Mouse (Mus musculus): ENCODE measurements at regions not wholly inside any gene's neighbourhood (a gene's known extent, or its start where the extent isn't known, plus 50 kb on each side); places are given as distances from the start of the nearest gene placed in this dataset.

DNA sequence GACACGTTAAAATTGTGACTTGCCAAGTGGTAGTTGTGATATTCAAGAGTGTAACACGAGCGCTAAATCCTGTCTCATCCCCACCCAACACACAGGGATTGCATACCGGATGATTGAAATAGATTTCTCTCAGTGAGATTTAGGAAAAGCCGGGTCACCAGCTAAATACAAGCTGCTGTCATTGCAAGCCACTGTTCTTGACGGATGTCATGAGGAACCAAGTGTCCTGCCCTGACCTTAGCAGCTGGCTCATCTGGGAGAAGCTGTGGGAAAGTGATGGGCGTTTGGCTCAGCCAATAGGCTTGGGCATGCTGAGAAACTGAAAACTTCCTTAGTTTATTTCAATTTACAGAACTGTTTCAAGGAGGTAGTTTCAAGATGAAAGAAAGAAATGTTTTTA lies 164.4 kb upstream of the Jmjd1c start:
- DNase-seq (ENCODE audit: low read depth, low spot score): no peak

DNA sequence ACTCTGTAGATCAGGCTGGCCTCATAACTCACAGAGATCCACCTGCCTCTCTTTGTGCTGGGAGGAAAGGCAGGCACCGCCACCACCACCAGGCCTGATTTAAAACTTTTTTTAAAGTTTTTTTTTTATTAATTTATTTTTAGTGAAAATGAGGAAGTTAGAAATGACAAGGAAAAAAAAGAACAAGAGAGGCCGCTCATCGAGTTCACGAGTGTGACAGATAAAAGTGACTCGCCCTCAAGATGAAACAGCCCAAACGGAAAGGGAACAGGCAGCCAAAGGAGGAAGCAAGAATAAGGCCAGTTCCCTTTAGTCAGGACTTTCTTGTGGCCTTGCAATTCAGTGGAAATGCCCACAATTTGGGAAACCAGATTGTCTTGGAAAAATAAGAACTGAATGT lies 163.4 kb upstream of the Jmjd1c start:
- no peak for DNase-seq (ENCODE audit: low read depth, low spot score)

DNA sequence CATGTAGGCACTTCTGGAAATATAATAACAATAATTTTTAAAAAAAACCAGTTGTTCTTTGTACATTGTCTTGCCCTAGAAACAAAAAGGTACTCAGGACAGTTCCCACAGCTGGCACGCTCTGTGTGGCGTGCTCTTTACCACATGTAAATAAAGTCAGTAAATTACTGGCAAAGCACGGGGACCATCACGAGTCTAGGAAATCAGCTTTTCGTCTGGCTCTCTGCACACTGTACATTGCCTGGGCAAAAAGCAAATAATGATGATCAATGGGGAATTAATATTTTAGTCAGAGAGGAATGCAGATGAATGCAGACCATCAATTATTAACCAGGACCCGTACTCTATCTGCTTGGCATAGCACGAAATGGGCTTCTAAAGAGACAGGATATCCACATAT lies 162.2 kb upstream of the Jmjd1c start:
- no peak for DNase-seq (ENCODE audit: low read depth, low spot score)

DNA sequence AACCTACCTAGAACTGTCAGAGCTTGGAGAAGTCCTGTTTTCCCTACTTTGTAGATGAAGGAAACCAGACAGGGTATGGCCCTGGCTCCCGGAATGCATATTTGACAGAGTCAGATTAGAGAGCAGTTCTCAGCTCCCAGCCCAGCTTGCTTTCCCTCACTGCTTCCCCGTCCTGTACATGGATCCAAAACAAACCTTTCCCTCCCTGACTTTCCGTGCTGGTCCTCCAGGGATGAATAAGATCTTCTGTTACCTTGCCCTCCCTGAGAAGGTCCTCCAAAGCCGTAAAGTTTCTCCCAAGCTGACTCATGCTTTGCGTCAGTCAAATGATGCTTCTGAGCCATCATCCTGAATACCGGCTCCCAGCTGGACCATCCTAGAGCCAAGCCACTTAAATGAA lies 160.2 kb upstream of the Jmjd1c start:
- no peak for DNase-seq (ENCODE audit: low read depth, low spot score)

DNA sequence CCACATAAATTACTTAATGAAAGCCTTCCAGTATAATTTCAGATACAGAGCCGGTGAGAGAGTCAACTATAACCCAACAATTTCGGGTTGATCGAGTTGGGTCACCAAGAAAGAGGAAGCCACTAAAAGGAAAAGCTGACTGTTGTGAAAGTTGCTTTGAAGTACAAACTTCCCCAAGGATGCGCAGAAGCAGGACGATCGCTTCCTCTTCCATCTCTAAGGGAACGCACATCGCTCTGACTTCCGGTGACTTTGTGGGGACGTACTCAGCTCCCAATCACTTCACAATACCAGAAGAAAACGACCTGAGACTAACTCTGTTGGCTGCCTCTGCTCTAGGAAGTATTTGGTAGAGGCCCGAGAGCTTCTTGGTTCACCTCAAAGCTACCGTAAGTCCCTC lies 158.8 kb upstream of the Jmjd1c start:
- DNase-seq (ENCODE audit: low read depth, low spot score): no peak

DNA sequence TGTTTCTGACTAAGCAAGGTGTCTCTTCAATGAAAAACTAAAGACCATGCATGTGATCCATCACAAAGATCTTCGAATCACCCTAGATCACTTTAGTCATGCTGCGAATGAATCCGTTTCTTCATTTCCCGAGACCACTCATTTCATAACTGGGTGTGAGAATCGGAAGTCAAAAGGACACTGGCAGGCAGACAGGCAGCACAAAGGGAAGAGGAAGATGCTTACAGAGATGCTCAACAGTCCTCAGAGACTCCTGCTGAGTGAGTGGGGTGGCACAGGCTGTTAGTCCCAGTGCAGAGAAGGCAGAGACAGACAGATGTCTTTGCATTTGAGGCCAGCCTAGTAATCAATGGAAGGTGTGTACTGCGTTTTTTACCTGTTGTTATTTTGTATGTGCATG lies 155.6 kb upstream of the Jmjd1c start:
- no peak for DNase-seq (ENCODE audit: low read depth, low spot score)

DNA sequence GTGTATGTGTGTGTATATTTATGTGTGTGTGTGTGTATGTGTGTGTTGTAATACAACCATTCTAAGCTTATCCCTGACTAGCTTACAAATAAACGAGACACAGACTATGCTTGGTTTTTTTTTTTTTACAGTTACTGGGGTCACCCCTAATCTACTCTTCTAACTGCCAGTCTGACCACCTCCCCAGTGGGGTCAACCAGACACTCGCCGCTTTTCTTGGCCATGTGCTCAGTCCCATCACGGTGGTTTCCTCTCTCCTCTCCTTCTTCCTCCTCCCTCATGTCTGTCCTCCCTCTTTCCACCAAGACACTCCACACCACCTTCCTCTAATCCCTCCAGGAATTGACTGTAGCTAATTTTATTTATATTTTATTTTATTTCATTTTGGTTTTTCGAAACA lies 155.0 kb upstream of the Jmjd1c start:
- no peak for DNase-seq (ENCODE audit: low read depth, low spot score)

DNA sequence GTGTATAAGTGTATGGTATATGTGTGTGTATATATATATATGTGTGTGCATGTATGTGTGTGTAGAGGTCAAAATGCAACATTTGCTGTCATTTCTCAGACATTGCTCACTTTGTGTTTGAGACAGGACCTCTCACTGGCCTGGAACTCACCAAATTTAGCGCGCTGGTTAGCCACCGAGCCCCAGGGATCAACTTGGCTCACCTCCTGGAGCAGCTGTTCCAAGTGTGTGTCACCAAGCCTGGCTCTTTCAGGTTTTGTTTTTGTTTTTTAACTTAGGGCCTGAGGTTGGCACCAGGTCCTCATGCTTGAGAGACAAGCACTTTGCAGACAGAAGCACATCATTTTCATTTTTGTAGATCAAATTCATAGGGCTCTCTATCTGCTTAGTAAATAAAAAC lies 154.0 kb upstream of the Jmjd1c start:
- no peak for DNase-seq (ENCODE audit: low read depth, low spot score)

DNA sequence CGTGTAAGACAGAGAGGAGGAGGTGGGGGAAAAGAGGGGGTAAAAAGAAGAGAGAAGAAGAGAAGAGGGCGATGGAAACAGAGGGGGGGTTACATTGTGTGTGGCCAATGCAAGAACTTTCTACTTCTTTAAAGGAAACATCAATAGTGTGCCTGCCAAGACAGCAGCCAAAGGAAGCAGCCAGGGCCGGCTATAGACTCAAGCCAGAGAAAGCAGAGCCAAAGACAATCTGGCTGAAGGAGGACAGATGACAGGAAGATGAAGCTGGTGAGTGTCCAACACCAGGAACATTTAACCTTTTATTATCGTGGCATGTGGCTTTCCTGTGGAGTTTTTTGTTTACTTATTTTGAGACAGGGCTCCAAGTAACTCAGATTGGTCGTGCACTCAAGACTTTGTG lies 152.1 kb upstream of the Jmjd1c start:
- DNase-seq (ENCODE audit: low read depth, low spot score): no peak

DNA sequence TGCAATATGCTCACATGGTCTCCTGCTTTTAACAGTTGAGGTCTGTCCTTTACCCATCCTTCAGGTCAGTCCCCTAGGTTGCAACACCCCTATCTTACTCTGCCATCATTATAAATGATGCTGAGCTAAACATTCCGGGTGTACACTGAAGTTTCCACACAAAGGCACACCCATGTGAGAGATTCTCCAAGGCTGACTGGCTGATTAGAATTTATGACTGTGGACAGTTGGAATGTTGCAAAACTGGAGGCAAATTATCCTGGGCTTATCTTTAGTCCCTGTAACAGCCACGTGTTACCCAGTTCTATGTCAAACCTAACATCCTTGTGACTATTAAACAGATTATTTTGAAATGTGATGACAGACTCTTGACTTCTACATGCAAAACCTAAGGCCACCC lies 149.8 kb upstream of the Jmjd1c start:
- no peak for DNase-seq (ENCODE audit: low read depth, low spot score)

DNA sequence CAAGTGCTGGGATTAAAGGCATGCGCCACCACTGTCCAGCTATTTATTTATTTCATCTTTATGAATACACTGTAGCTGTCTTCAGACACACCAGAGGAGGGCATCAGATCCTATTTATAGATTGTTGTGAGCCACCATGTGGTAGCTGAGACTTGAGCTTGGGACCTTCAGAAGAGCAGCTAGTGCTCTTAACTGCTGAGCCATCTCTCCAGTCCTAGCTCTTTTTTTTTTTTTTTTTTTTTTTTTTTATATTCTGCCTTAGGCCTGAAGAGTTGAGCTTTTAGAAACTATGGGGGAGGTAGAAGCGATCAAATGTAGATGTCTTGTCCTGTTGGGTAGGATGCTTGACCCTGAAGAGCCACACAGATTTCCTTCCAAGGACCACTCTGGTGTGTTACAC lies 147.6 kb upstream of the Jmjd1c start:
- no peak for DNase-seq (ENCODE audit: low read depth, low spot score)

DNA sequence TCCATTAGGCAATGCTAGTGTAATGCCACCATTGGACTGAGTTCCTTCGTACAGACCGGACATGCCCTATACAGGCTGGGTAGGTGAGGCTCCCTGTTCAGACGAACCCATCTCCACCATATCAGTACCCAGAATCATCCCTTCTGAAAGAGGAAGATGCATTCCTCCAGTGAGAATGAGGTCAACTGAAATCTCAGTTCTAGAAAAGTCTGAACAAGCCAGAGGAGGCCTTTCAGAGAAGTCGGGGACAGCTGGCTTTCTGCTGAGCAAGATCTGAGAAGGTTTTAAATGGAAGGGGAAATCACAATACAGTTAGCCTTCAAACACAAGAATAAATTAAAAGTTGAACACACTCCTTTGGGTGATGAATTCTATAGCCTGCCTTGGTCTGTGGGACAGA lies 145.5 kb upstream of the Jmjd1c start:
- no peak for DNase-seq (ENCODE audit: low read depth, low spot score)

DNA sequence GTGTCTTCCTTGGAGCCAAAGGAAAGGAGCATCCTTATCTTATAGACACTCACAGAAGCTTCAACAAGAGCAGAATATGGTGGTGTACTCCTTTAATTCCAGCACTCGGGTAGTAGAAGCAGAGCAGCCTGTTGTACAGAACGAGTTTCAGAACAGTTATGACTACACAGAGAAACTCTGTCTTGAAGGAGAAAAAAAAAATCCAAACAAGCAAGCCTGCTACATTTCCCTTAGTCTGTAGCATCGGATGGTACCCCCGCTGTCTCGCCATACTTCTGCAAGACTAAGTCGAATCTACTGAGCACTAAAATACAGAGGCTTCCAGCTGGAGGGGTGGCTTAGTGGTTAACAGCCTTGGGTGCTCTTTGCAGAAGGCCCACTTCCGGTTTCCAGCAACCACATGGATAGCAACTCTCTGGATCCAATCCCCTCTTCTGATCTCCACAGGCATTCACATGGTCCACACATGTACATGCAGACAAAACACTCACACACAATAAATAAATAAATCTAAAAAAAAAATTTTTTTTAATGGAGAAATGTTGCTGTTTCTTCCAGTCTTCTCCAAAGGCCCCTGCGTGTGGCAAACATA lies 144.6 kb upstream of the Jmjd1c start:
- DNase-seq (ENCODE audit: low read depth, low spot score): no peak

DNA sequence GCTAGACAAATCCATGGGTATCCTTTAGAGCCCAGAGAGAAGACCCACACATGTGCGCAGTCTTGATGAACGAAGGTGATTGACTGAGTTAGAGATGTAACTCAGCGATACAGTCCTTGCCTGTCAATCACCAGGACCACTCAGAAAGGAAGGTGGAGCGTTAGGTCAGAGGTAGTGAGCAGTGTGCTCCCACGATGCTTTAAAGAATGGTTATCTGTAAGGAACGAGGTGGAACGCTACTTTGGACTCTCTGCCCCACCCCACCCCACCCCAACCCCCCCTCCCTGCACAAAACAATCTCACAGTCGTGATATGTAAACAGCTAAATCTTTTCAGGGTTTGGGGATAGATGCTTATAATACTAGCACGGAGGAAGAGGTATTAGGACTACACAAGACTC lies 144.0 kb upstream of the Jmjd1c start:
- DNase-seq (ENCODE audit: low read depth, low spot score): no peak

DNA sequence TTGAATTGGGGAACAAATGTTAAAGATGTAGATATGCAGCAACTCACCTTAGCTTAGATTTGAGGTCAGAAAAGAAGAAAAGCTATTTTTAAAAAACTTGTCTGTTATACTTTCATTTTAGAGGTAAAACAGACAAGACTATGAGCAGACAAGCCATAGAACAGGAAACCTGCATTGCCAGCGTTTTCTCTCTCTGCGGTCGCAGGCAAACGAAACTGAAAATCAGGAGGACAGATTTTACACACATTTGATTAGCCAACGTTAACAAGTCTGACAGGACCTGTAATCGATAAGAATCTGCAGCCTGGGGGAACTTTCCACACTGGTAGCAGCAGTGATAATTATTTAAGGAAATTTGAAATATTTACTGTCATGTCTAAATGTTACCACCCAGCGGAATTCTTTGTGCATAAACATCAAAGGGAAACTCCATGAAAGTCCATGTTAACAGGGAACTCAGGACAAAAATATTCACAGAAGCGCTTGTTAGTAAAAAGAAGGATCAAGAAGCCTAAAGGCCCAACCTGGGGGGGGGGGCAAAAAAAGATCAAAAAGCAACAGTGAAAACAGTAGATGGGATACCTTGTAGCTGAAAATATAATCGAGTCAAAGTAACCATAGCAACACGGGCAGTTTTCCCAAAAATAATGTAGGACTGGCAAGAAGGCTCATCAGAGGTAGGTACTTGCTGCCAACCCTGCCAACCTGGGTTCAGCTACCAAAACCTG lies 142.5 kb upstream of the Jmjd1c start:
- DNase-seq (ENCODE audit: low read depth, low spot score): no peak

DNA sequence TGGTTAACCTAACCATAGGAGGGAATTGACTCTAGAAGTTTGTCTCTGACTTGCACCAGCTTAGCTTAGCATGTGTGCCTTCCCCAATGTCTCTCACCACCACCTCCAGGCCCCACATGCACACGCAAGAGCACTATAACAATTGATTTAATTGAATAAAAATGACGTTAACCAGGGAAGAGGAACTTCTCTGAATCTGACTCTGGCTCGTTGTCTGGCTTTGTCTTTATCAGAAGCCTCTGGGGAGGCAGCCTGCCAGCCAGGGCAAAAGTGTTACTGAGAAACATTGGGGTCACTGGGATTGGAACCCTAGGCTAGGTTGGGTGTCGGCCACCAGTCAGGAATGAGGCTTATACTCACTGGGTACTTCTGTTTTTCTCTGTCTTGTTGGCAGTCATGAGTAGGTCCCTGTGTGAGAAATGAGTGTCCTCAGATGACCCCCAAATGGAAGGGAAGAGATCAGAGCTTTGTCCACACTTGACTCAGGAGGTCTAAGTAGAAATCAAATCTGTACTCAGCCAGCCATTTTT lies 141.9 kb upstream of the Jmjd1c start:
- no peak for DNase-seq (ENCODE audit: low read depth, low spot score)

DNA sequence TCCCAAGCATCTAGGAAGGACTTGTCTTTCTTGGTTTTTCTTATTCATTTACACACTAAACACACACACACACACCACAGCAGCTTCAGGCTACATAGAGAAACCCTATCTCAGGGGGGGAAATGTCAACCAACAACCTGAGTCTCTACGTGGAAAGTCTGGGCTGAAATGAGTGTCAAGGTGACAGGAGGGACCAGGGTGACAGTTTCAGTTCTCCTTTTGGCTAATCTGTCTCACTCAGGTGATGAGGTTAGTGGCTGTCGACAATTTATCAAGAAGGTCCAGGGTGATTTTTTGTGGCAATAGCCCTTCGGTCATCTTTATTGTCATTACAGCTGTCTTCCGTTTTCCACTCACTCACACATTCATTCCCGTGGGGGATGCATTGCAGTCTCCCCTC lies 140.5 kb upstream of the Jmjd1c start:
- no peak for DNase-seq (ENCODE audit: low read depth, low spot score)

DNA sequence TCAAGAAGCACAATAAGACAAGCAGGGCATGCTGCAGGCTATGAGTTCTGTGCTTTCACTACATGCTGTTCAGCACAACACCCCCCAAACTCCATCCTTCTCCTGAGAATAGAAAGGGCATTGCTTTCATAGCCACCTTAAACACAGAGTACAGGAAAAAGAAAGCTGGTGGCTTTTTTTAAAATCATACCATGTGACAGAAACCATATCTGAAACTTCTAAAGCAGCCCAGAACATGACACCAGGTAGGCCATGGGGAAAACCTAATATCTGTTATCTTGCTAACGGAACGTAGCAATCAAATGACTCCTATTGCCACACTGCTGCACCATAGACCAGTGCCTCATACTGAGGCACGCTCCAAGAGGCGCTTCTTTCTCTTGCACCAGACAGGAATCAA lies 139.3 kb upstream of the Jmjd1c start:
- DNase-seq (ENCODE audit: low read depth, low spot score): no peak

DNA sequence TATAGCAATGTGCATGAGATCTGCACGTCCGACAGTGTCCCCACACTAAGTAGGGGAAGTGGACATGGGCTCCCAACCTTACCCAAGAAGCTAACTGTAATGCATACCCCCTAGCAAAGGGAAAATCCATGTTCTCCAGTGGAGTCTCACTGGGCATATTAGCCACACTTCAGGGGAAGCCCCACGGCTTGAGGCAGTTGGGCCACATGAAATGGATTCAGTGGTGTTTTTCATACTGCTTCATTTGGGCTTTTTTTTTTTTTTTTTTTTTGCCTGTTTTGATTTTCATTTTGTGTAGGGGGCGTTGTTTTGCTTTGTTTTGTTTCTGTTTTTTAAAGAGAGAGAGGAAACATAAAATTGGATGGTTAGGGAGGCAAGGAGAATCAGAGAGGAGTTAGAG lies 138.6 kb upstream of the Jmjd1c start:
- no peak for DNase-seq (ENCODE audit: low read depth, low spot score)

Data from mesoderm, embryonic 11.5 days (tissue).